Mouse (Mus musculus) brain, adult 2 months (tissue): ENCODE data around the gene C1qtnf2.
A peak's percentile ranks its signal among the peaks of the same experiment; 100 is the strongest.

Source experiments
- DNase-seq: peaks from one replicate; pipeline ENCODE4 v3.0.0; 2011; ENCODE audit warnings: low read depth, low spot score

The C1qtnf2 gene

DNA sequence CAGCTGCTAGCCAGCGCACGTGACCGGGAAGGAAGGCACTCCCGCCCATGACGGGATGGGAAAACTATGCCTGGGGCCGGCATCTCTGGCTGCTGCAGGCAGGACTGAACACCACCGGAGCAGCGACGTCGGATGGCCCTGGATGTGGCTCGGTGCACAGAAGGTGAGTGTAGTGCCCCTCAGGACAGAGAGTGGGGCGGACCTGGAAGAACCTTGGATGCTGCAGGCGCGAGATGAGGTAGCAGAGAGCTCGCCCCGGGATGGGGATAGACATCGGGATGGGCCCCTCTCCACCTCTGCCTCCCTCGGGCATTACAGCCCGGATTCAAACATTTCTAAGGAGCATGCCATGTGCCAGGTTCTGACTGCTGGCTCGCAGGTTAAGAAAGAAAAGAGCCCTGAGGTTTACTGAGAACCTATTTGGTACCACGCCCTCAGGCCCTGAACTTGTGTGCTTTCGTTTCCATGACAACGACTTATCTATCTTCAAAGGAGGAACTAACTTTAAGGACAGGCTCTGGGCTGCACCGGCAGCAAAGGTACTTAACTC lies at the start of gene C1qtnf2:
Gene C1qtnf2, plus strand, starts transcription at position 52 of the 550 bp plus-strand sequence.
- DNase-seq = no peak

DNA sequence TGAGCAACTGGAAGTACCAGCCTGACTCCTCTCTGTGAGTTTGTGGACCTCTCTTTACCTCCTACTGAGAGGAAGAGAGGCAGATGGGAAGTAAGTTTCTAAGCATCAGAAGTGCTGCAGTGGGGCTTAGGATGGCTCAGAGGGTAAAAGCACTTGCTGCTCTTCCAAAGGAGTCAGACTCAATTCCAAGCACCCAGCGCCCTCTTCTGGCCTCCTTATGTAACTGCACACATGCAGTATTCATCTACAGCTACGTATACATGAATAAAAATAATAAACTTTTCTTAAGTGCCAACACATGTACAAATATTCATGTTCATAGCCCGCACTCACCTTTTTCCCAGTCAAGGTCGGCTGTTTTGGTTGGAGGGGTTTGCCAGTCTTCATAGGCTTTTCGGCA lies 49.7 kb upstream of the C1qtnf2 start:
- no peak for DNase-seq

DNA sequence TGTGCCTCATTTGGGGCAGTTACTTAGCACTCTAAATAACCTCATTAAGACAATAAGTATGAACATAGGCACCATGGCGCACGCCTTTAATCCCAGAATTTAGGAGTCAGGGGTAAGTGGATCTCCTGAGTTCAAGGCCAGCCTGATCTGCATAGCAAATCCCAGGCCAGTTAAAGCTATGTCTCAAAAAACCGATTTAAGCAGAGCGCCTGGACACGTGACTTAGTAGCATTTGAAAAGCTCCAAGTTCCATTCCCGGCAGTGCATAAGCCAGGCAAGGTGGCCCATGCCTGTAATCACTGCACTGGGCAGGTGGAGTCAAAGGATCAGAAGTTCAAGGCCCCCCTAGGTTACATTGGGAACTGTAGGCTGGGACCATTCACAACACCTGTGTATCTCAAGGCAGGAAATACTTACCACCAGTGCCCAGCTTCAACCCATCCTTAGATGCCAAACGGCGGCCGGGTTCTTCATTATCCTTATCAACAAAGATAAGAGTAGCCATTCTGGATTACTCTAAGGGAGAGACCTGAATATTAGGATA lies 48.8 kb upstream of the C1qtnf2 start:
- DNase-seq = no peak

DNA sequence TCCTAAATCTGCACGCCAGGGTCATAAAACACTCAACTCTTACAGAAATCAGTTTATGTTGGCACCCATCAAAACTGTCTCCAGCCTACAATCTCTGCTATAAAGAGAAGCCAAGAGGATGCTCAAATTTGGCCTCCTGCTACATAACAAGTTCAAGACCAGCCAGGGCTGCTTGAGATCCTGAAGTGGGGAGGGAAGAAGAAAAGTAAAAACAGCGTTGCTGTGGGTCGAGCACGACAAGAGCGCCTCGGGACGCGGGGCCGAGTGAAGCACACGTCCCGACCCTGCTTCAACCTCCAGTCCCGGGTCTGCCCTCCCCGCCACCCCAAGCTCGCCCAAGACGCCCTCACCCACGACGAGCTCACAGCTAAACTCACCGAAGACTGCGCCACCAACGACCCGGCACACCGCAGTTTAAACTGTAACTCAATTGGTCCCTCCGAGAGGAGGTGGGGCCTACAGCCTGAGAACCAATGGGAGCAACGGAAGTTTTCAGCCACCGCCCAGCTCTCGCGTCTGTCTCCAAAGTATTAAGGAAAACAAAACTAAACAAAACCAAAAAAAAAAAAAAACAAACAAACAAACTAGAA lies 48.2 kb upstream of the C1qtnf2 start, which contains the start of gene Pttg1:
Gene Pttg1, minus strand, starts transcription at position 428 of the 590 bp plus-strand sequence.
- peak; percentile 94 for DNase-seq

DNA sequence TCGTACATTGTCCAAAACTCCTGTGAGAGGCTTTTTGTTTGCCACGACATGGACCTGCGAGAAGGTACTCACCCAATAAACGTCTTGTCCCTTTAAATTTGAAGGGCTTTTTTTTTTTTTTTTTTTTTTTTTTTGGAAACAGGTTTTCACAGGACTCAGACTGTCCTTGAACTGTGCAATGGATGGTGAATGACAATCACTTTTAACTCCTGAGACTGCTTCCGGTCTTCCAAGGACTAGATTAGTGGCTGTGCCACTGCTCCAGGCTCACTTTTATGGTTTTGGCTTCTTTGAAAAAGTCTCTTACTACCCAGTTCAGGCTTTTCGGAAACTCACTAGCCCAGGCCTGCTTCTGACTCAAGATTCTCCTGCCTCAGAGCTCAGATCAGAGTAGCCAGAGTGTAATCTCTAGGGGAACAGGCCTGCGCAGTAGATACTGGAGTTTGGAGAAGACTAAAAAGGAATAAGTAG lies 47.6 kb upstream of the C1qtnf2 start:
- peak; percentile 33 for DNase-seq

DNA sequence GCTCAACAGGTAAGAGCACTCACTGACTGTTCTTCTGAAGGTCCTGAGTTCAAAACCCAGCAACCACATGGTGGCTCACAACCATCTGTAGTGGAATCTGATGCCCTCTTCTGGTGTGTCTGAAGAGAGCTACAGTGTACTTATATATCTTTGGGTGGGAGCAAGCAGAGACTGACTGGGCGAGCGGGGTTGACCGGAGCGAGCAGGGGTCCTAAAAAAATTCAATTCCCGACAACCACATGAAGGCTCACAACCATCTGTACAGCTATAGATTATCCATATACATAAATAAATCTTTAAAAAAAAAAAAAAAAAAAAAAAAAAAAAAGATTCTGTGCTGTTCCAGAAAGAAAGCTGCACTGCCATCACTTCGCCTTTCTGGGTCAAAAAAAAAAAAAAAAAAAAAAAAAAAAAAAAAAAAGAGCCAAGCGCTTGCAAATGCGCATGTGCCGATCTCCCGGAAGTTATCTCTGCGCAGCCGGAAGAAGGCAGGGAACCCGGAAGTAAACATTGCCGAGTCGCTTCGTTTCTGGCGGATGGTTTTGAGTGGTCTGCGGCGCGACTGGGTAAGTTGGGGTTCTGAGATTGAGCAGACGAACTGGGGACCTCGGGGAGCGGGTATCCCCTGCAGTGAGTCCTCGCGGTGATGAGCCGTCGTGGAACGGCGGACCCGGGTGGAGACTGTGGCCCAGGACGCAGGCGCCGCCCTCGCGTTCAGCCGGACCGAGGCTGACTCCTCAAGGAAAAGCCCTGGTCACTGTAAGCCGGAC lies 40.6 kb upstream of the C1qtnf2 start, which contains the start of gene Slu7:
Gene Slu7, plus strand, starts transcription at position 491 of the 770 bp plus-strand sequence.
- DNase-seq = peak; percentile 93

DNA sequence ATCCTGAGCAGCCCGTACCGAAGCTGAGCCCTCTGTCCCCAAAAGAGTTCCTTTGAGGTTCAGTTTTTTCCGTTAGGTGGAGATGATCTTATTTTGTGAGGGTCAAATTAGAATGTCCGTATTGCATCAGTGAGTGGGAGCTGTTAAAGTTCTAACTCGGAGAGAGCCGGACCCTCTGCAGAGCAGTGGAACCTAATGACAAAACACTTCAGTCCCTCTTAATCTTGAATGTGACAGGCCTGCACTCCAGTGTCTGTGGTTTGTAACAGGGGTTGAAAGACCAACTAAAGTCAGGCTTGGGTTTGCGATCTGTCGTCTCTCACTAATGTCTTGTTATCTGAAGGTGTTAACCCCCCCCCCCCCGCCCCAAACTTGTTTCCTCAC lies 40.1 kb upstream of the C1qtnf2 start:
- DNase-seq = no peak

DNA sequence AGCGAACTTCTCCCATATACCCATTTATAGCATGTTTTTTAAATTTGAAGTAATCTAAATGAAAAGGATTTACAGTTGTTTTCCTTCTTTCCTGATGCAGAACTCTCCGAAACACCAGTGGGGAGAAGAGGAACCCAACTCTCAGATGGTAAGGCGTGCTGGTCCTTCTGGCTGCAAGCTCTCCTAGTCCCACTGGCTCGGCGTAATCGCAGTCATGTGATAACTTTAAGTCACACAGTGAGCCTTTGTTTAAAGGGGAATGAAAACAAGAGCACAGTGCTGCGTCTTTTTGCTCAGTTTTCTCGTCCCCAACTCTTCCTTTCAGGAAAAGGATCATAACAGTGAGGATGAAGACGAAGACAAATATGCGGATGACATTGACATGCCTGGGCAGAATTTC lies 33.0 kb upstream of the C1qtnf2 start:
- peak; percentile 58 for DNase-seq

DNA sequence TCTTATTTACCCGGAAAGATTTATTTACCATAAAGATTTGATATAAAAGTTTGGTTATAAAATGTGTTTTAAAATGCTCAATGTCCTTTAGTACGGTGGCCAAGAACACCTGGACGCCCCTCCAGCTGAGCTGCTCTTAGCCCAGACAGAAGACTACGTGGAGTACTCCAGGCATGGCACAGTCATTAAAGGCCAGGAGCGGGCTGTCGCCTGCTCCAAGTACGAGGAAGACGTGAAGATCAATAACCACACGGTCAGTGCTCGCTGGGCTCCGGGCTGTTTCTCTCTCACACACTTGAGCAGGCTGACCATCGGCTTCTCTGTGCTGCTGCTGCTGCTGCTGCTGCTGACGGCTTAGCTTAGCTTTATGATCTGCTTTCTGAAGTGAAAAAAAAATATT lies 30.9 kb upstream of the C1qtnf2 start:
- DNase-seq = no peak

DNA sequence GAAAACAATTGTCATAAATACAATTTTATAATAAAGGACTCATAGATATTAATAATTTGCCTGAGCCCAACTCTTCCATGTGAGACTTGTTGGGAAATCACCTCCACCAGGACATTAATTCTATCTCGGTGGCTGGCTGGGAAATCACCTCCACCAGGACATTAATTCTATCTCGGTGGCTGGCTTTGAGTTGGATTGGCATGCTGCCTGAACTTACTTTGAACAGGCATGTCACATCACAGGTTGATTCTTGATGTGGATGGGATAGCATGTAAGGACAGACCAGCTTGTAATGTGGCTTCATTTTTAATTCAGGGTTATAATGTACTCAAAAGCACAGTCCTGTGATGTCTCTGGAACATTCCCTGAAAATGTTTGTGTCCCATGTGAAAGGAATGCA lies 24.2 kb upstream of the C1qtnf2 start:
- no peak for DNase-seq

DNA sequence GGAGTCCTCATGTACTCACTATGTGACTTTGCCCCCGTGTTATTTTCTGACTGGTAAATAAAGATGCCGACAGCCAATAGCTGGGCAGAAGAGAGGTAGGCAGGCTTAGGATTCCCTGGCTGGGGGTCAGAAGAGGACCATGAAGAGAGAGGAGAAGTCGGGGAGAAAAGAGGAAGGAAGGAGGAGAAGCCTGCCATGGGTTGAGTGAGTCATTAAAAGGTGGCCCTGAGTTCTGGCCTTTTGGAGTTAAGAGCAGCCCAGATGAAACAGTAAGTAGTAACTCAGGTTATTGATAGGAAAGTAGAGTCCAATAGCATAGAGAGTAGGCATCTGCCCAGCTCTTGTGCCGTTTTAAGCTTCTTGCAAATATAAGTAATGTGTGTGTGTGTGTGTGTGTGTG lies 22.8 kb upstream of the C1qtnf2 start:
- DNase-seq = no peak

DNA sequence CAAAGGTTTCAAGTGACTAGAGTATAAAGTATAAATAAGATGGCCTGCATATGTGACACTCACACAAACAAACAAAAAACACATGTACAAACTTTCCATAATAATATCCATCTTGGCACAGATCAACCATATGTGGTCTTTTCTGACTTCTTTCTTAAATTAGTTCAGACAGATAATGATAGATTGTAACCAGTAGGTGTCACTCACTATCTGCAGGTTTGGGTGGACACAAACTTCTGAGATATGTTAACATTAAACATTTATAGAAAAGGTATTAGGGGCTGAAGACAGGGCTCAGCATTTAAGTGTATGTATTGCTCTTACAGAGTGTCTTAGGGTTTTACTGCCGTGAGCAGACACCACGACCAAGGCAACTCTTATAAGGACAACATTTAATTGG lies 21.8 kb upstream of the C1qtnf2 start:
- no peak for DNase-seq

DNA sequence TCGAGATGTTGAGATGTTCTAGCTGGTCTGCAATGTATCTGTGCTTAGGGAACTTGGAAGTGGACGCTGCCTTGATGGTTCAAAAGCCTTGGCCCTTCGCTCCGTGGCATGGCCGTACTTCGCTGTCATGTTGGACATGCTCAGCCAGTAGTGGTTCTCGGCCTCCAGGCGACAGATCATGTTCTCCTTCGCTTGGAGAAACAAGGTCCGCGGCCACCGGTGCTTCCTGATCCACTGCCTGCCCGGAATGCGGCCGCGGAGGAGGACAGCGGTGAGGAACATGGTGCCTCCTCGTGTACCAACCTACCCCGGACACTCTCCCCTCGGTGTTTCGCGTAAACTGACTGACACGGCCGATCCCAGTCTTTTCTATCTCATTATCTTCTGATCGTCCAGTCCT lies 10.9 kb upstream of the C1qtnf2 start:
- no peak for DNase-seq

DNA sequence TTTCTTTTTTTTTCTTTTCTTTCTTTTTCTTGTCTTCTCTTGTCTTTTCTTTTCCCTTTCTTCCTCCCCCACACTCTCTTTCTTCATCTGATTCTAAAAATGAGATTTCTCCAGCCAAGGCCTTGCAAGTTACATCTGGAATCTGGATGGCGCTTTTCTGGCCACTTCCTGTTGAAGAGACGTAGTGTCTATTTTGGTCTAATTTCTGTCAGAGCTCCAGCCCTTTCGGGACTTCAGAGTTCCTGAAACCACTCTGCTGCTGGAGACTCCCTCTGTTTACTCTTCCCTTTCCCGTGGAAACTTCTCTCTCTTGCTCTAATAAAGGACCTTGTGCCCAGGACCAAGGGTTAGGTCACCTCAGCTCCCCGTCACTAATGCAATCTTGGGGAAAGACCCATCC lies 4.0 kb upstream of the C1qtnf2 start:
- no peak for DNase-seq

DNA sequence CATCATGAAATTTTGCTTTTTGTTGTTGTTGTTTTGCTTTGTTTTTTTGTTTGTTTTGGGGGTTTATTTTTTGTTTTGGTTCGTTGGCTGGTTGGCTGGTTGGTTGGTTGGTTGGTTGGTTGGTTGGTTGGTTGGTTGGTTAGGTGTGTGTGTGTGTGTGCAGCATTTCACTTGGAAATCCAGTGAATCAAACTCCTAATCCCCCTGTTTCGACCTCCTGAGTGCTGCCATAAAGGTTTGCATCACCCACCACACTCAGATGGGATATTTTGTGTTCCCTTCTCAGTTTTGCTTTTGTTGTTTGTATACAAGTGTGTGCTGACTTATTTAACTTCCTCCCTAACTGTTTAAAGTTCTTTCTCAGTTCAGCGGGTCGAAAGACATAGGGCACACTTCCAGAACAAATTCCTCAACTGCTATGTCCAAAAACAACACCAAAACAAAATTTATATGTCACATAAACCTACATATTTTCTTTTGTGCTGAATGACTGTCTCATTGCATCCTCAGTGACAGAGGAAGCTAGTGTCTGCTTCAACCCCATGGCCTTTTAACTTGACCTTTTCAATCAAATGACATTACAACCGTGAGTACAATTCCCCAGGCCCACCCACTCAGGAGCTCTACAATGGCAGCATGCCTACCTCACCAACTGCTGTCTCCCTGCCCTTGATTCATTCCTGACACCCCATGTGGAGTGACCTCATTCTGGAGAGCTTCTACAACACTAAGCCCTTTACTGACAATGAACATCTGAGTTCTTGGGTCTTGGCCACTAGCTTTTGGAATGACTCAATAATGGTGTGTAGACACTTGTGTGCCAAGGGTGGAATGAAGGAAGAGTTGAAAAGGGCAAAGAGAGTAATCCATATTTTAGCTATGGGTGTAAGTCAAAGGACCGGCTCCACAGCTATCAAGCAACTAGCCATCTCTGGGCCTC lies 2.9 kb upstream of the C1qtnf2 start:
- DNase-seq = no peak

DNA sequence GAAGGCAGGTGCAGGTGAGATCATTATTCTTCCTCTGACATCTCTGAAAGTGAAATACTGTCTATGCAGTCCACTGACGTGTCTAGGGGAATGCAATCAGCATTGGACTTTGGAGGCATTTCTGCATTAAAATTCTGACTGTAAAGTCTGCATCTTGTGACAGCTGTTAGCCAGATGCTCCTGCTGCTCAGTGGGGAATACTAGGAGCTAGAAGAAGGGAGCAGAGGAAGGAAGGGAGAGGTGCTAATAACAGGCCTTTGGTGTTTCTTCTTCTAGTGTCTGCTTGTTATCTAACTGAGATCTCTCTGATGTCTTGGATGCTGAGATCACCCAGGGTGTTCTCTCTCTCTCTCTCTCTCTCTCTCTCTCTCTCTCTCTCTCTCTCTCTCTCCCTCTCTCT lies 961 bp upstream of the C1qtnf2 start:
- DNase-seq = no peak

DNA sequence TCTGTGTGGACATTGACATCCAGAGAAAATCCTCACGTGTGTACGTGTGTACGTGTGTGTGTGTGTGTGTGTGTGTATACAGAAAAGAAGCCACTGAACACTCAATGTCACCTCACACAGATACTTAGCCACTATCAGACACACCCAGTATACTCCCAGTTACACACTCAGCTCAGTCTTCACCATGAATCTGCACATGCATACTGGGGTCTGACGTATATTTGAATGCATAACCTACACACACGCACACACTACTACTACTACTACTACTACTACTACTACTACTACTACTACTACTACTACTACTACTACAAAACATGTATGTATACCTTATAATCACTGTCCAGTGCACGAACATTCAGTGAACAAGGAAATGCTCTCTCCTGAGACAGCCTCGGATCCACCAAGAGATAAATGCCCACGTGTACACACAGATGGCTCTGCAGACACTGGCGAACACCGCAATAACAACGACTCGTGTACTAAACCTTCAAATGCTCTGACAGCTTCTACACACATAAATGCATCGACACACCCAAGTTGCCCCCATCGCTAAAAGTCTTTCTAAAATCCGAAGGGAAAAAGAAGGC lies 346 bp upstream of the C1qtnf2 start:
- DNase-seq = peak; percentile 16

DNA sequence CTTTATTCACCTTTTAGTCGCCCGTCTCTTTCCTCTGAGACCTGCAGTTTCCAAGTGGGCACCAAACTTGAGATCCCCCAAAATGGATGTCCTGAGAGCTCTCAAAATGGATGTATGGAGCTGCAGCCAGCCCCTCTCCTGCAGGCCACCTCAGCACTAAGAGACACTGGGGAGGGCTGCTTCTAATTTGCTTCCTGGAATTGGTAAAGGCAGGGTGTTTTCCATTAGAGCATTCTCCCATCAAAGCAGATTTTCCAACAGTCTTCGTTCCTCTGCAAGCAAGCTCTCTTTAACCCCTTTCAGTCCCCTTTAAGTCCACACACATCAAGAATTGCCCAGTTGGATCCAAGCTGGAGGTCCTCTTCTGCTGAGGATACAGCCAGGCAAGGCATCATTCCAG lies 5.3 kb downstream of the C1qtnf2 start:
- DNase-seq = no peak

DNA sequence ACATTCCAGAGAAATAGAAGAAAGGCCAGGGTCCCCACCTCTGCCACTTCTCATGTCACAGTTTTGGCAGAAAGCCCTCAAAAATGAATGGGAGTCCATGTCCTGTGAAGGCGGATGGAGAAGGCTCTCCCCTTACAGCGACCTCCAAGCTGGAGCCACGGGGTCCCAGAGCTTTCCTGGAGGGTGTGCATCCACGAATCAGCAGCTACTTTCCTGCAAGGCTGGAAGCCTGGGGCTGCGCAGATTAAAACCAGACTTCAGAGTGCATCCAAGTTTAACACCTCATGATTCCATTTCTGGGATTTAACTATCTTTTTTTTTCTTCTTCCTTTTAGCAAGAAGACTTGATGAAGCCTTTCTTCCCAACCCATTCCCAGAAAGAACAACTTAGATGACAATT lies 6.5 kb downstream of the C1qtnf2 start:
- no peak for DNase-seq

DNA sequence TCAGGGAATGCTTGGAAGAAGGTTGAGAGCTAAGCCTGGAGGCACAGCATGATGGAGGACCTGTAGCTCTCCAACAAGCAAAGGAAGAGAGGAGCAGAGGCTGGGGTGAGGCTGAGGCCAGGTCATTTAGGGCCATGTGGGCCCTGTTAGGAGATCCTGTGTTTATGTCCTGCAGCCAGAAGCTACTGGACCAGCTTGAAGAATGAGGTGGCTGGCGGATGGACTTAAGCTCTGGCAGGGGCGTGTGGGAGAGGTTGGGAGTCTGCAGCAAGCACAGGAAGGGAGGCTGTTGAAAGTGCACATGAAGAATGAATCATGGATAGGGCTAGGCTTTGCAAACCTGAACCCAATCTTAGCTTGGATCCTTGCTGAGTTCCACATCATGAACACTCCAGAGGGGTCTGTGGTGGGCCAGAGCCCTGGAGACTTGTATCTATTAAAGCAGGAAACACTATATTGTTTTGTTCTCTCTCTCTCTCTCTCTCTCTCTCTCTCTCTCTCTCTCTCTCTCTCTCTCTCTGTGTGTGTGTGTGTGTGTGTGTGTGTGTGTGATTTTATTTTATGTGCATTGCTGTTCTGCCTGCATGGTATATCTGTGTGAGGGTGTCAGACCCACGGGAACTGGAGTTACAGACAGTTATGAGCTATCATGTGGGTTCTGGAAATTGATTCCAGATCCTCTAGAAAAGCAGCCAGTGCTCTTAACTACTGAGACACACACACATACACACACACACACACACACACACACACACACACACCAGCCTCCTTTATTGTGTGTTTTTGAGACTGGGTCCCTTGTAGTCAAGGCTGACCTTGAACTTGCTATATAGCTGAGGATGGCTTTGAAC lies 7.8 kb downstream of the C1qtnf2 start:
- DNase-seq = no peak
